Mouse (Mus musculus): ENCODE data around the gene Trcg1.

DNA sequence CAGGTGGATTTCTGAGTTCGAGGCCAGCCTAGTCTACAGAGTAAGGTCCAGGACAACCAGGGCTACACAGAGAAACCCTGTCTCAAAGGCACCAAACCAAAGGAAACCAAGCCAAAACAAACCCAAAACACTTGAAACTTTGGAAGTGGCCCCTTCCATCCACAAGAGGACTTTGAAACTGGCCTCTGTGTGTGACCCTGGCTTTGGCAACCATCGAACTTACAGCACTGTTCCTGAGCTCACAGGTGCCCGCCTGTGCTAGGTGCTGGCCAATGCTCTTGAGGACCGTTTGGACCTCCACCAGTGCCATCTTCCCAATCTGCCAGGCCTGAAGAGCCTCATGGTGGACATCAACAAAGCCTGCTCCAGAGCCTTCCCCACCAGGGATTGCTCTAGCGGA is 17.6 kb upstream of the Trcg1 start:
- TF ChIP-seq POLR2A (IDR thresholded peaks at IDR 0.05; ENCODE audit: low read depth, low read length): no peak
- no peak for TF ChIP-seq CTCF (IDR thresholded peaks at IDR 0.05; ENCODE audit: borderline replicate concordance, insufficient read depth, low read length)

All from embryonic fibroblast, embryonic 13.5 days (primary cell).